Mouse (Mus musculus): ENCODE measurements around the gene Sgk2.

GRCm38 (mm10) chr2:162985923-162986322 lies 1.2 kb upstream of the Sgk2 start:
- TF ChIP-seq CTCF (IDR thresholded peaks at IDR 0.05; ENCODE audit: low read depth) = no peak
- TF ChIP-seq EP300 (IDR thresholded peaks at IDR 0.05; ENCODE audit: low read depth) = peak; percentile 45; the same call in 1 of the 2 replicates
